In genomic region chr11:51819964-51820363, GRCm38 (mm10) we compare ENCODE assay signal across 8 mouse cellular contexts. TPM values are rescaled to one million over a fixed set of nuclear protein-coding genes. Genes with fewer than 3 reads are reported as not detected.
DNase-seq lines count a peak whose midpoint lies in the region; ATAC-seq and TF ChIP-seq lines count a peak whose summit lies in the region.

No protein-coding gene starts in this region.

- H3K9ac ChIP-seq in hindbrain, postnatal 0 days (replicated peaks; ENCODE audit: low read length), result no peak overlapping the region
- H3K9ac ChIP-seq in hindbrain, embryonic 12.5 days, result no peak overlapping the region

- no peak overlapping the region for H3K4me3 ChIP-seq in hindbrain, postnatal 0 days (ENCODE audit: low read length)
- no peak overlapping the region for H3K4me3 ChIP-seq in hindbrain, embryonic 12.5 days
- no peak overlapping the region for H3K4me3 ChIP-seq in embryonic facial prominence, embryonic 10.5 days

- no peak overlapping the region for H3K4me2 ChIP-seq in hindbrain, postnatal 0 days (ENCODE audit: low read depth, low read length)
- H3K4me2 ChIP-seq in hindbrain, embryonic 12.5 days (replicated peaks), result no peak overlapping the region

- H3K9me3 ChIP-seq in hindbrain, postnatal 0 days (ENCODE audit: low read length), result no peaks in the 10 kb centered on the region
- no peaks in the 10 kb centered on the region for H3K9me3 ChIP-seq in hindbrain, embryonic 12.5 days (replicated peaks)
- no peaks in the 10 kb centered on the region for H3K9me3 ChIP-seq in embryonic facial prominence, embryonic 10.5 days

- peaks cover 12% of the 10 kb centered on the region for H3K36me3 ChIP-seq in hindbrain, postnatal 0 days (ENCODE audit: insufficient read depth, low read length)
- H3K36me3 ChIP-seq in hindbrain, embryonic 12.5 days, result no peaks in the 10 kb centered on the region
- peaks cover 6% of the 10 kb centered on the region; the same call in 1 of the 2 replicates for H3K36me3 ChIP-seq in embryonic facial prominence, embryonic 10.5 days (replicated peaks)

- ATAC-seq in hindbrain, postnatal 0 days, result no peak
- no peak for ATAC-seq in hindbrain, embryonic 12.5 days (ENCODE audit: low FRiP score)

- TF ChIP-seq CTCF in hindbrain, postnatal 0 days (IDR thresholded peaks at IDR 0.05; ENCODE audit: low read depth), result peak; percentile 49

- no peak overlapping the region for H3K27ac ChIP-seq in hindbrain, postnatal 0 days
- H3K27ac ChIP-seq in hindbrain, embryonic 12.5 days, result no peak overlapping the region
- no peak overlapping the region for H3K27ac ChIP-seq in embryonic facial prominence, embryonic 10.5 days (replicated peaks)

- 78% methylated on average over 3 of the region's 3 CpGs for WGBS in hindbrain, postnatal 0 days
- 68% methylated on average over 3 of the region's 3 CpGs for WGBS in hindbrain, embryonic 12.5 days
- 67% methylated on average over 3 of the region's 3 CpGs for WGBS in embryonic facial prominence, embryonic 10.5 days

- peak; percentile 42 for DNase-seq in hindbrain, postnatal 0 days (ENCODE audit: low spot score)
- peak; percentile 83 for DNase-seq in CD4-positive, CD25-positive, alpha-beta regulatory T cell, adult 2 months (ENCODE audit: low read depth, low spot score)
- DNase-seq in T-cell, adult 2 months (ENCODE audit: low spot score), result peak; percentile 58
- DNase-seq in embryonic facial prominence, embryonic 10.5 days (ENCODE audit: low spot score), result peak; percentile 39
- DNase-seq in lung, postnatal 10 days, result peak; percentile 49
- peak; percentile 73 for DNase-seq in thymus, postnatal 25 days
- no peak for DNase-seq in right cerebral cortex, postnatal 4 days

- H3K4me1 ChIP-seq in hindbrain, postnatal 0 days (ENCODE audit: insufficient read depth, low read length), result 0 out of 2 replicates have a peak, but pooled peaks cover 5% of the 10 kb centered on the region
- H3K4me1 ChIP-seq in hindbrain, embryonic 12.5 days, result peaks cover 11% of the 10 kb centered on the region
- H3K4me1 ChIP-seq in embryonic facial prominence, embryonic 10.5 days, result peaks cover 15% of the 10 kb centered on the region; the same call in 1 of the 2 replicates

- H3K27me3 ChIP-seq in hindbrain, postnatal 0 days (ENCODE audit: insufficient read depth, low read length), result no peaks in the 10 kb centered on the region
- no peaks in the 10 kb centered on the region for H3K27me3 ChIP-seq in hindbrain, embryonic 12.5 days
- H3K27me3 ChIP-seq in embryonic facial prominence, embryonic 10.5 days (replicated peaks; ENCODE audit: low read depth, poor library complexity, severe bottlenecking), result no peaks in the 10 kb centered on the region

RNA-seq across cellular contexts. Expression of gene Jade2, which starts 37.5 kb away (rescaled TPM):
- total RNA-seq in hindbrain, postnatal 0 days (2014; rRNA removed), result 3.1 and 4.3 TPM in 2 replicates
- 1.1 and 1.2 TPM in 2 replicates for polyA plus RNA-seq in hindbrain, postnatal 0 days (2015; fragmentation: Nextera tagmentation; extraction: Ambion mirVana)
- polyA plus RNA-seq in hindbrain, embryonic 12.5 days (2016; fragmentation: Nextera tagmentation; extraction: Ambion mirVana), result 0.83 and 1.0 TPM in 2 replicates
- polyA plus RNA-seq in embryonic facial prominence, embryonic 10.5 days (2016; fragmentation: Nextera tagmentation; extraction: Ambion mirVana), result 0.65 and 0.80 TPM in 2 replicates

RNA-seq across cellular contexts. Expression of gene Sar1b, which starts 56.5 kb away (rescaled TPM):
- 78.2 and 118 TPM in 2 replicates for total RNA-seq in hindbrain, postnatal 0 days (2014; rRNA removed)
- 235 and 244 TPM in 2 replicates for polyA plus RNA-seq in hindbrain, postnatal 0 days (2015; fragmentation: Nextera tagmentation; extraction: Ambion mirVana)
- 125 and 126 TPM in 2 replicates for polyA plus RNA-seq in hindbrain, embryonic 12.5 days (2016; fragmentation: Nextera tagmentation; extraction: Ambion mirVana)
- 94.9 and 105 TPM in 2 replicates for polyA plus RNA-seq in embryonic facial prominence, embryonic 10.5 days (2016; fragmentation: Nextera tagmentation; extraction: Ambion mirVana)

RNA-seq across cellular contexts. Expression of gene Sec24a, which starts 56.5 kb away (rescaled TPM):
- 13.4 and 13.9 TPM in 2 replicates for total RNA-seq in hindbrain, postnatal 0 days (2014; rRNA removed)
- 10.6 and 11.9 TPM in 2 replicates for polyA plus RNA-seq in hindbrain, postnatal 0 days (2015; fragmentation: Nextera tagmentation; extraction: Ambion mirVana)
- polyA plus RNA-seq in hindbrain, embryonic 12.5 days (2016; fragmentation: Nextera tagmentation; extraction: Ambion mirVana), result 16.4 and 18.1 TPM in 2 replicates
- polyA plus RNA-seq in embryonic facial prominence, embryonic 10.5 days (2016; fragmentation: Nextera tagmentation; extraction: Ambion mirVana), result 13.5 and 14.3 TPM in 2 replicates
